Mouse (Mus musculus): Measurements from ENCODE around the gene Uap1l1.

Uap1l1 gene

DNA sequence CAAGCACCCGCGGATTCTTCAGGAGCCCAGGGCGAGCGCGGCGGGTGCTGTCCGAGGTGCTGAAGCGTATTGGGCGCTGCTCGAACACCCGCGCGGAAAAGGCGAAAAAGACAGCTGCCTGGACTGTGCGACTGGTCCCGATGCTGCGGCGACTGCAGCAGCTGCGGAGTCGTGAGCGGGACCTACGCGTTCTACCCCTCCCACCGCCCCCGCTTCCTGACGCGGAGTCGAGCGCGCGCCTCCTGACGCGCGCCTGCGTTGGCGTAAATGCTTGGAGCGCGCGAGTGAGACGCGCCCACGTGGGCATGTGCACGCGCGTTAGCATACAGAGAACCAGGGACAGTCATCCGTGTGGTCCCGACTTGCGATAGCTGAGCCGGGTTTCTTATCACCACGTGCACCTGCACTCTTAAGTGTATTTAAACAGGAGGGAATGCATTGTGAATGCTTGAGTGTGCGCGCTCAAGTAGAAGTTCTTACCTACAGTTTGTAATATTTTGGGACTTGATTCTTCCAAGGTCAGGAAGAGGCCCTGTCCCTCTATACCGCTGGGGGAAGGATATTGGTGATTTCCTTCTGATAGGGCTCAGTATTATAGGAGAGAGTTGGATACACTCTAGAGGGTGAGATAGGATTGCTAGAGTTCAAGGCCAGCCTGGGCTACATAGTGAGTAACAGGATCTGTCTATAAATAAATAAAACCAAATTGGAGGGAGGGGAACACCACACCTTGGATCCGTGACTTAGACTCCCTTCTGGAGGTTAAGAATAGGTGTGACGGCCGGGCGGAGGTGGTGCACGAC, 46.3 kb downstream of the Uap1l1 start, which contains the start of gene Grin1:
Gene Grin1 (minus strand): TSS at position 217 of the 803 bp plus-strand sequence.
- peak; percentile 77 for DNase-seq (ENCODE audit: low read depth, low spot score)

DNA sequence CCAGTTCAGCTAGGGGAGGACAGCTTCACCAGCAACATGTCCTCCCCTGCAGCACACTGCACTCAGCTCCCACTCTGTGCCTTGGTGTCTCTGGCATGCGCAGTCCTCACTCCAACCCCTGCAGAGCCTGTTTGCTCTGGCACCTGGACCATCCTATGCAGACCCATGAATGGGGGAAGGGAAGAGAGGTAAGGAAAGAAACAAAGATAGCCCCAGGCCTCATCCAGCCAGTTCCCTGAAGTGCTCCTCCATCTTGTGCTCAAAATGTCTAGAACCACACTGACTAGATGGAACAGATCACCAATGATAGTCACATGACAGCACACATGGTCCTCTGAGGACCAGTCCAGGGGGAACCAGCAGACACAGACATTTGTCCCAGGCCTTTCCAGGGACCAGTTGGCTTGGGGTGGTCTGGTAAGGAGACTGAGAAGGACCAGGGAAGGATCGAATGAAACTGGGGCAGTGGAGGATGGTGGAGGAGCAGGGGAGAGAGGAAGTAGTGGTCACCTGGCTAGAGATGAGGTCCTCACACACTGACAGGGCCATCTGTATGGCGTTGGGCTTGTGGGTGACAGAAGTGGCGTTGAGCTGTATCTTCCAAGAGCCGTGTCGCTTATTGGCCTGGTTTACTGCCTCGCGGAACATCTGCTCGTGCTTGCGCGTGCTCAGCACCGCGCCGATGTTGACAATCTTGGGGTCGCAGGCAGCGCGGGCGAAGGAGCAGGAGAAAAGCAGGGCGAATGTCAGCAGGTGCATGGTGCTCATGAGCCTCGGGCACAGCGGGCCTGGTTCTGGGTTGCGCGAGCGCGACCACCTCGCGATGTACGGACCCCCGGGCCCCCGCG, 47.1 kb downstream of the Uap1l1 start:
- DNase-seq (ENCODE audit: low read depth, low spot score) = no peak

- no peak for DNase-seq (ENCODE audit: low read depth, low spot score)
Measured at GRCm38 (mm10) chr2:25311491-25311891, 54.0 kb downstream of the Uap1l1 start.

GRCm38 (mm10) chr2:25310969-25311368, 54.5 kb downstream of the Uap1l1 start:
- DNase-seq (ENCODE audit: low read depth, low spot score) = no peak

- DNase-seq (ENCODE audit: low read depth, low spot score) = no peak
Measured at GRCm38 (mm10) chr2:25310180-25310579, 55.3 kb downstream of the Uap1l1 start.

All from brain, embryonic 18.5 days (tissue).